Mouse (Mus musculus) CH12.LX (cell line): ENCODE measurements at regions not wholly inside any gene's neighbourhood (a gene's known extent, or its start where the extent isn't known, plus 50 kb on each side); places are given as distances from the start of the nearest gene placed in this dataset.

Experiments used
- DNase-seq: peaks from one replicate; pipeline ENCODE4 v3.0.0-alpha.2; 2013; ENCODE audit errors: extremely low read depth
- H3K27ac ChIP-seq: 2 replicates; pipeline ENCODE4 v1.5.1; 2012; ENCODE audit warnings: low read depth, mild to moderate bottlenecking, control low read depth, moderate library complexity; ENCODE audit not compliant: insufficient read depth
- H3K27me3 ChIP-seq: replicated peaks from 2 replicates; pipeline ENCODE3; 2012; ENCODE audit warnings: inconsistent platforms
- H3K36me3 ChIP-seq, 2 experiments: replicated peaks in 1 of 2; 2 replicates each; pipeline versions ENCODE3 to v1.6.1; 2012; ENCODE audit warnings: inconsistent platforms in 1 of 2, low read length in 1 of 2, mild to moderate bottlenecking in 1 of 2, mixed read lengths in 1 of 2, moderate library complexity in 1 of 2; ENCODE audit not compliant: control insufficient read depth in 1 of 2, insufficient read depth in 1 of 2
- H3K4me1 ChIP-seq, 2 experiments: 2 replicates each; pipeline ENCODE4 v1.6.1; 2012; ENCODE audit warnings: inconsistent platforms in 1 of 2, moderate library complexity in 1 of 2; ENCODE audit not compliant: insufficient read depth in 2 of 2, control insufficient read depth in 1 of 2
- H3K4me2 ChIP-seq: 2 replicates; pipeline ENCODE4 v1.6.1; 2012; ENCODE audit warnings: low read depth, mild to moderate bottlenecking, control low read depth; ENCODE audit not compliant: poor library complexity, insufficient read depth, severe bottlenecking
- H3K4me3 ChIP-seq, 3 experiments: fragments of 150-350 bp in 1 of 3; sonication (generic) in 1 of 3; replicated peaks in 1 of 3; 2 replicates each; pipeline versions ENCODE3 to v1.5.1; 2011 to 2012; ENCODE audit warnings: low read depth in 2 of 3, low read length in 2 of 3, mild to moderate bottlenecking in 2 of 3, moderate library complexity in 2 of 3, control low read depth in 1 of 3, improper control_type of control experiment in 1 of 3, inconsistent platforms in 1 of 3, mixed read lengths in 1 of 3; ENCODE audit not compliant: poor library complexity in 1 of 3
- H3K79me2 ChIP-seq: replicated peaks from 2 replicates; pipeline ENCODE4 v1.6.1; 2012; ENCODE audit warnings: mild to moderate bottlenecking, moderate library complexity; ENCODE audit not compliant: control insufficient read depth, poor library complexity, insufficient read depth, severe bottlenecking; ENCODE audit errors: extremely low read depth
- H3K9ac ChIP-seq: 2 replicates; pipeline ENCODE4 v1.6.1; 2012; ENCODE audit warnings: low read depth, mild to moderate bottlenecking, control low read depth, moderate library complexity; ENCODE audit not compliant: insufficient read depth
- H3K9me3 ChIP-seq: replicated peaks from 2 replicates; pipeline ENCODE3; 2012; ENCODE audit warnings: low read length, inconsistent platforms, mixed read lengths
- BHLHE40 ChIP-seq: IDR thresholded peaks from 2 replicates; pipeline ENCODE4 v1.6.1; 2011; ENCODE audit warnings: mild to moderate bottlenecking, low read depth, low read length, improper control_type of control experiment
- CHD1 ChIP-seq: IDR thresholded peaks from 2 replicates; pipeline ENCODE4 v1.6.1; 2012; ENCODE audit warnings: low read depth, low read length, improper control_type of control experiment, inconsistent platforms
- CHD2 ChIP-seq: IDR thresholded peaks from 2 replicates; pipeline ENCODE4 v1.6.1; 2011; ENCODE audit warnings: low read length, improper control_type of control experiment
- CTCF ChIP-seq, 2 experiments: IDR thresholded peaks in 1 of 2; conservative IDR thresholded peaks in 1 of 2; 2 replicates each; pipeline ENCODE4 v1.5.1; 2011 to 2012; ENCODE audit warnings: low read depth in 2 of 2, low read length in 2 of 2, improper control_type of control experiment in 1 of 2, inconsistent platforms in 1 of 2, mild to moderate bottlenecking in 1 of 2, moderate library complexity in 1 of 2
- ELF1 ChIP-seq: IDR thresholded peaks from 2 replicates; pipeline ENCODE4 v1.6.1; 2014; ENCODE audit warnings: low read depth, mild to moderate bottlenecking, inconsistent platforms, low read length, improper control_type of control experiment
- ETS1 ChIP-seq: conservative IDR thresholded peaks from 2 replicates; pipeline ENCODE4 v1.6.1; 2012; ENCODE audit warnings: low read depth, mild to moderate bottlenecking, inconsistent platforms, low read length, improper control_type of control experiment, moderate library complexity
- HCFC1 ChIP-seq: IDR thresholded peaks from 2 replicates; pipeline ENCODE4 v1.6.1; 2012; ENCODE audit warnings: low read depth, mild to moderate bottlenecking, inconsistent platforms, low read length, improper control_type of control experiment
- JUN ChIP-seq: IDR thresholded peaks from 2 replicates; pipeline ENCODE4 v1.6.1; 2011; ENCODE audit warnings: low read depth, mild to moderate bottlenecking, low read length, improper control_type of control experiment, moderate library complexity; ENCODE audit not compliant: insufficient read depth
- JUND ChIP-seq: conservative IDR thresholded peaks from 2 replicates; pipeline ENCODE4 v1.6.1; 2011; ENCODE audit warnings: low read depth, low read length, improper control_type of control experiment
- KAT2A ChIP-seq: IDR thresholded peaks from 2 replicates; pipeline ENCODE4 v1.6.1; 2012; ENCODE audit warnings: low read length, improper control_type of control experiment, inconsistent platforms; ENCODE audit not compliant: insufficient replicate concordance
- MAX ChIP-seq: IDR thresholded peaks from 2 replicates; pipeline ENCODE4 v1.6.1; 2011; ENCODE audit warnings: low read length, improper control_type of control experiment
- MAZ ChIP-seq: IDR thresholded peaks from 2 replicates; pipeline ENCODE4 v1.6.1; 2012; ENCODE audit warnings: low read depth, mild to moderate bottlenecking, inconsistent platforms, low read length, improper control_type of control experiment, moderate library complexity
- MEF2A ChIP-seq: IDR thresholded peaks from 2 replicates; pipeline ENCODE4 v1.6.1; 2014; ENCODE audit warnings: low read depth, mild to moderate bottlenecking, inconsistent platforms, low read length, improper control_type of control experiment, borderline replicate concordance
- MYC ChIP-seq: IDR thresholded peaks from 2 replicates; pipeline ENCODE4 v1.6.1; 2011; ENCODE audit warnings: low read depth, mild to moderate bottlenecking, improper control_type of control experiment, low read length
- NRF1 ChIP-seq: IDR thresholded peaks from 2 replicates; pipeline ENCODE4 v1.6.1; 2014; ENCODE audit warnings: low read depth, mild to moderate bottlenecking, inconsistent platforms, low read length, improper control_type of control experiment, moderate library complexity
- POLR2A ChIP-seq: IDR thresholded peaks from 2 replicates; pipeline ENCODE4 v1.6.1; 2011; ENCODE audit warnings: low read depth, mild to moderate bottlenecking, improper control_type of control experiment, low read length
- POLR2AphosphoS2 ChIP-seq: IDR thresholded peaks from 2 replicates; pipeline ENCODE4 v1.6.1; 2011; ENCODE audit warnings: low read depth, low read length, improper control_type of control experiment
- RAD21 ChIP-seq: IDR thresholded peaks from 2 replicates; pipeline ENCODE4 v1.6.1; 2011; ENCODE audit warnings: low read depth, mild to moderate bottlenecking, low read length, improper control_type of control experiment, moderate library complexity
- SMC3 ChIP-seq: IDR thresholded peaks from 2 replicates; pipeline ENCODE4 v1.6.1; 2011; ENCODE audit warnings: low read depth, low read length, improper control_type of control experiment
- TBP ChIP-seq: conservative IDR thresholded peaks from 2 replicates; pipeline ENCODE4 v1.6.1; 2011; ENCODE audit warnings: low read depth, low read length, improper control_type of control experiment
- TCF12 ChIP-seq: IDR thresholded peaks from 2 replicates; pipeline ENCODE4 v1.6.1; 2014; ENCODE audit warnings: low read depth, mild to moderate bottlenecking, inconsistent platforms, low read length, improper control_type of control experiment
- USF2 ChIP-seq: conservative IDR thresholded peaks from 2 replicates; pipeline ENCODE4 v1.6.1; 2011; ENCODE audit warnings: low read depth, low read length, improper control_type of control experiment
- ZKSCAN1 ChIP-seq: IDR thresholded peaks from 2 replicates; pipeline ENCODE4 v1.6.1; 2012; ENCODE audit warnings: low read depth, inconsistent platforms, low read length, improper control_type of control experiment, borderline replicate concordance
- ZMIZ1 ChIP-seq: IDR thresholded peaks from 2 replicates; pipeline ENCODE4 v1.6.1; 2012; ENCODE audit warnings: low read depth, mild to moderate bottlenecking, inconsistent platforms, low read length, improper control_type of control experiment
- ZNF384 ChIP-seq: IDR thresholded peaks from 2 replicates; pipeline ENCODE4 v1.6.1; 2012; ENCODE audit warnings: low read depth, low read length, improper control_type of control experiment, inconsistent platforms
- dilution Hi-C: fragments of 300-500 bp; cut with MboI; formaldehyde crosslinking; loops from 2 replicates; pipeline ENCODE4 v1.14.3; 2020; ENCODE audit warnings: low sequenced_read_pairs; ENCODE audit not compliant: extremely low pct_unique_long_range_greater_than_20kb, extremely low pct_ligation_motif_present
- in situ Hi-C: fragments of 300-500 bp; cut with MboI; formaldehyde crosslinking; loops from 3 replicates; pipeline ENCODE4 v1.14.3; 2019; ENCODE audit warnings: low sequenced_read_pairs, low pct_ligation_motif_present, low pct_unique_long_range_greater_than_20kb, mixed read lengths

- H3K27me3 ChIP-seq, result no peaks in the 10 kb centered on the region
- peaks cover 55% of the 10 kb centered on the region for H3K9me3 ChIP-seq
- H3K4me1 ChIP-seq, result no peaks in the 10 kb centered on the region
- no peaks in the 10 kb centered on the region for H3K79me2 ChIP-seq
- no peaks in the 10 kb centered on the region for H3K36me3 ChIP-seq
- dilution Hi-C loops (no loop called here), in situ Hi-C loops (no loop called here)
- no peak for DNase-seq
- no peak overlapping the region for H3K4me2 ChIP-seq
- H3K9ac ChIP-seq, result no peak overlapping the region
- H3K4me3 ChIP-seq, result no peak overlapping the region
- no peak overlapping the region for H3K27ac ChIP-seq
- no peak for TF ChIP-seq JUN
- no peak for TF ChIP-seq POLR2A
- TF ChIP-seq CTCF (conservative IDR thresholded peaks at IDR 0.05 in 1 of 2, IDR thresholded peaks at IDR 0.05 in 1 of 2; ENCODE audit: low read depth in 2 of 2, low read length in 2 of 2), result no peak
- no peak for TF ChIP-seq POLR2AphosphoS2
- no peak for TF ChIP-seq TCF12
- no peak for TF ChIP-seq CHD1
- no peak for TF ChIP-seq ETS1
- TF ChIP-seq NRF1, result no peak
- no peak for TF ChIP-seq RAD21
- no peak for TF ChIP-seq MAX
- TF ChIP-seq KAT2A, result no peak
- no peak for TF ChIP-seq CHD2
- no peak for TF ChIP-seq HCFC1
- TF ChIP-seq SMC3, result no peak
- no peak for TF ChIP-seq BHLHE40
- no peak for TF ChIP-seq MEF2A
- no peak for TF ChIP-seq ZMIZ1
- TF ChIP-seq TBP, result no peak
- no peak for TF ChIP-seq ZNF384
These were observed 80.5 kb upstream of the Arhgap28 start for GRCm38 (mm10) chr17:68084446-68084845.

- TF ChIP-seq JUND, result no peak
- no peak for TF ChIP-seq RAD21
- no peak for TF ChIP-seq ELF1
- TF ChIP-seq USF2, result no peak
- TF ChIP-seq TBP, result no peak
- no peak for TF ChIP-seq ZKSCAN1
- no peak for TF ChIP-seq MYC
- TF ChIP-seq CTCF (conservative IDR thresholded peaks at IDR 0.05 in 1 of 2, IDR thresholded peaks at IDR 0.05 in 1 of 2; ENCODE audit: low read depth in 2 of 2, low read length in 2 of 2), result no peak
- TF ChIP-seq MAZ, result no peak
- TF ChIP-seq, all 38 proteins: peak for 0
- dilution Hi-C loops (no loop called here), in situ Hi-C loops (no loop called here)
These were observed 83.2 kb upstream of the Arhgap28 start for GRCm38 (mm10) chr17:68087149-68087548.

More at GRCm38 (mm10) chr17:68087149-68087548, 83.2 kb upstream of the Arhgap28 start:
- no peaks in the 10 kb centered on the region for H3K79me2 ChIP-seq
- no peaks in the 10 kb centered on the region for H3K4me1 ChIP-seq
- no peak overlapping the region for H3K27ac ChIP-seq
- H3K36me3 ChIP-seq, result no peaks in the 10 kb centered on the region
- no peaks in the 10 kb centered on the region for H3K27me3 ChIP-seq
- H3K4me2 ChIP-seq, result no peak overlapping the region
- H3K9ac ChIP-seq, result no peak overlapping the region
- H3K9me3 ChIP-seq, result peaks cover 51% of the 10 kb centered on the region
- DNase-seq, result no peak
- H3K4me3 ChIP-seq, result no peak overlapping the region
